Mouse (Mus musculus): ENCODE measurements around the gene Kank2.

DNA sequence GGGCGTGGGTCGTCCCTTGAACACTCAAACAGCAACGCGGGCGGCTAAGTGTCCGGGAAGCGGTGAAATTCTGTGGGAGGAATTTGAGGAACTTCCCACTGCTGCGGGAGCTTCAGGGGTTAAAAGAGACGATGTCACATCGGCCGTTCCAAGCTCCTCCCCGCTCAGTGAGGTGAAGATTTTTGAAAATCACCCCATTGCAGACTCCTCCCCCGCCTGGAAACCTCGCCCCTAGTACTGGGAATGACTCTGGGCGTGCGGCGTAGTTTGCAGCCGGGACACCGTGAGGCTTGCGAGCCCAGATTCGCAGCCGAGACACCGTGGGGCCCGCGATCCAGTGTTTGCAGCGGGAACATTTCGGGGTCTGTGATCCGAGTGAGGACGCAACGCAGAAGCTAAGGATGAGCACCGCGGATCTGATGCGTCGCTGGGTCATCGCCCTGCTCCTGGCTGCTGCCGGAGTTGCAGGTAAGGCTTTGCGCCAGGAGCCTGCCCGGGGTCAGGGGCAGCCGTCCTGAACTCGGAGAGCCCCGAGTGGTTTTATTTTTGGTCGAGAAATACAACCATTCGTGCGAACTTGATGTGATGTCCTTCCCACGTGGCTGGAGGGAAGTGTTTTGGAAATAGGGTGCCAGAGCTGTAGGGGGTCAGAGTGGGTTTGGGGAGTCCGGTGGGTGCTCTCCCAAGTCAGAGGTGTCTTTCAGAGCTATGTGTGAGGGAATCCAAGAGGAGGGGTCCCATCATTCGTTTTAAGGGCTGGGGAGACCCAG, 75.0 kb downstream of the Kank2 start, which contains the start of gene Ldlr:
- TF ChIP-seq CTCF (IDR thresholded peaks at IDR 0.05; ENCODE audit: low read depth) (no peak), EP300 (IDR thresholded peaks at IDR 0.05; ENCODE audit: low read depth) (no peak; the same call in 1 of the 2 replicates)
